Mouse (Mus musculus) megakaryocyte progenitor cell, adult 5-6 weeks (primary cell): Measurements from ENCODE around the gene Akap8. TPM values are rescaled to one million over a fixed set of nuclear protein-coding genes. Genes with fewer than 3 reads are reported as not detected.

Experiments used
- ATAC-seq: replicated peaks from 2 replicates; pipeline ENCODE4 v1.8.0; 2016; ENCODE audit warnings: mild to moderate bottlenecking, moderate TSS enrichment, inconsistent platforms; ENCODE audit not compliant: poor library complexity
- total RNA-seq, 2 experiments: library from RNA; stranded (forward) in 1 of 2; stranded (reverse) in 1 of 2; fragments of 157-497, 149-512 nt in 1 of 2; fragments of 200-1000 nt in 1 of 2; gene quantifications; 2 replicates each; pipeline versions ENCODE4 v1.2.3 to v1.2.4; 2015 to 2017

Akap8 gene
- total RNA-seq, 2 experiments from 2014 or later = 76.7 to 116 TPM

GRCm38 (mm10) chr17:32284262-32285137 lies 36.5 kb downstream of the Akap8 start, which contains the start of gene Brd4:
Gene Brd4, minus strand, starts transcription at chr17:32284722.
- ATAC-seq = peak; percentile 76

DNA sequence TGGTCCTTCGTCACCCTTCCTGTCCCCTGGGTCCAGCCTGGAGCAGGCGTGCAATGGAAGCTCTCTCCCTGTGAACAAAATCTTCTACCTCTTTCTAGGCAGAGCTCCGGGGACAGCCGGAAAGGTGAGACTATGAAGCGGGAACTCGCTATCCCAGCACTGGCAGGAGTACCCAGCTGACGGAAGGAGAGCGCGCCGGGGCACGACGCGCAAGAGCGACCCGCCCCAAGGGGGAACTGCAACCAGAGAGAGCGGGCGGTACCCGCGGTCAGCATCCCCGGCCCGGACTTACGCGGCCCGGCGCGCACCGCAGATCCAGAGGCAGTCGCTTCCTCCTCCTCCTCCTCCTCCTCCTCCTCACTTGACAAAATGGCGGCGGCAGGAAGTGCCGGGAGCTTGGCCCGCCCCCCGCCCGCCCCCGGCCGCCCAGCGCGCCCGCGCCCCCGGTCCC lies 37.2 kb downstream of the Akap8 start:
- ATAC-seq = peak; percentile 82

- 0 out of 2 replicates have a peak, but pooled peaks have one; percentile 11 for ATAC-seq
These were observed 37.7 kb downstream of the Akap8 start for GRCm38 (mm10) chr17:32283341-32283740.

GRCm38 (mm10) chr17:32281611-32282310 lies 39.3 kb downstream of the Akap8 start:
- ATAC-seq = no peak

GRCm38 (mm10) chr17:32281126-32281525 lies 39.9 kb downstream of the Akap8 start:
- ATAC-seq = no peak

DNA sequence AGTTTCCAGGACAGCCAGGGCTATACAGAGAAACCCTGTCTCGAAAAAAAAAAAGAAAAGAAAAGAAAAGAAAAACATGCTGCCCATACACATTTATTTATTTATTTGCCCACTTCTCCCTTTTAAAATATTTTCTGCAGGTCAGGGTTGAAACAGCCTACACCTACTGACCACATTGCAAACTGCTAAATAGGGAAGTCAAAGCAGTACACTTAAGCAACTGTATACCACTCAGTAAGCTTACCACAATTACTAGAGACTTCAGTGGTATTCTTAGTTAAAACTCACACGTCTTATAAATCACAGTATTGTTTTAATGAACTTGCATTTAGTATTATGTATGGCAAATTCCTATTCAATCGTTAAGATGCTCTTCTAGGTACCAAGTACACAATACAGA lies 40.5 kb downstream of the Akap8 start:
- peak; percentile 27; the same call in 1 of the 2 replicates for ATAC-seq

DNA sequence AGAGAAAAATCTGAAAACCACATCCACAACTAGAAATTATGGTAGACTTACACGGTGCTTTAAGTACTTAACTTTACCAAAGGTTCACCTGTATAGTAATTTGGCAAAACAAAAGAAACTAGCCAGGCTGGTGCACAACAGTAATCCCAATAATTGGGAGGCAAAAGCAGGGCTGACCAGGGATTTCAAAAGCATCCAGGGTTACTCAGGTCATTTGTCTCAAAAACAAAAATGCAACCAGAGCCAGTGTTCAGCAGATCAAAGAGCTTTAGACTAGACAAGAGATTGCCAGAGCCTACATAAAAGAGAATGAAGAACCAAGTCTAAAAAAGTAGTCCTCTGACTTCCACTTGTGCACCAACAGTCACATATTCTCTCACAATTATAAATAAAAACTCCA lies 43.8 kb downstream of the Akap8 start:
- no peak for ATAC-seq

- no peak for ATAC-seq
These were observed 45.5 kb downstream of the Akap8 start for GRCm38 (mm10) chr17:32275568-32275967.

GRCm38 (mm10) chr17:32269151-32269550 lies 51.9 kb downstream of the Akap8 start:
- no peak for ATAC-seq

DNA sequence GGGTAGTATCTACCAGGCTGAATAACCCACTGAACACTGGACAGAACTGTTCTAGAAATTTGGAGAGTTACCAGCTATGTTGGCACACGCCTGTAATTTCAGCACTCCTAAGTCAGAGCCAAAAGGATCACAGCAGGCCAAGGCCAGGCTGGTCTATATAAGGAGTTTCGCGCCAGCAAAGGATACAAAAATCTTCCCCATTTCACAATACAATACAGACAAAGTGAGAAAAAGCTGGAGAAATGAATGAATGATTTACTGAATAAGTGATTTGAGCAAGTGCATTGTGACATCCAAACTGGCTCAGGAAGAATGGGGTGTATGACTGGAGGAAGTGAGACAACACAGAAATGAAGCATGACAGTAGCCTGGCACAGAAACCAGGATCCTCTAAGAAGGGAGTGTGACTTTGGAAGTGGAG lies 52.5 kb downstream of the Akap8 start:
- ATAC-seq = peak; percentile 66

- ATAC-seq = no peak
These were observed 52.9 kb downstream of the Akap8 start for GRCm38 (mm10) chr17:32268096-32268495.

DNA sequence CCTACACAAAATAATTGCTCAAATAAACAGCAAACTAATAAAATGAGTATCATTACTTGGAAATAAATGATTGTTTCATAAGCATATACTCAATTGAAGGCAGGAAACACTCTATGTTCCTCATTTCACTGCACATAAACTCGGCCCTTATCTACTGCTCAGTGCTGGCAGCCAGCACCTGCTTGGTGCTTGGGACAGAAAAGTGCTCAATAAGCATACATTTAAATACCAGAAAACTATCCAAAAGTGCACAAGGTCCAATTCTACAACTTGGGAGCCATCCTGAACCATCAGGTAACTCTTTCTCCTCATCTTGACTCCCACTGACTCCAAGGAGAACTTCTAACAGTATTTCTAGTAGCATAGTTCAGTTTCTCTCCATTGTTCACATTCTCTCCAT lies 53.4 kb downstream of the Akap8 start:
- peak; percentile 72 for ATAC-seq

DNA sequence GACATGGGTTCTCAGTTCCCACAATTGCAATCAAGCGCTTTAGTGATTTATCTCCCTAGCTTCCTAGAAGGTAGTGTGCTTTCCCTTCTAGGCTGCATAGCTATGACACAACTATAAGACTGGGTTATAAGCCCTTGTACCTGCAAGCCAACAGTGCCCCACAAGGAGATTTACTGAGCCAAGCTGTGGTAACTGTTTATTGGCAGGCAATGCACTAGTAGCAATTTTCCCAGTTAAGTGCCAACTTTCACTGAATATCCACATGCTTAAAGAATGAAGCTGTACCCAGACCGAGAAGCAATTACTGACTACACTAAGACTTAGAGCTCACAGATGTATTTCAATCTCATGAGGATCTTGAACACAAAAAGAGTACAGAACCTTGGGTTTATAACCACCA lies 57.4 kb downstream of the Akap8 start:
- ATAC-seq = no peak

DNA sequence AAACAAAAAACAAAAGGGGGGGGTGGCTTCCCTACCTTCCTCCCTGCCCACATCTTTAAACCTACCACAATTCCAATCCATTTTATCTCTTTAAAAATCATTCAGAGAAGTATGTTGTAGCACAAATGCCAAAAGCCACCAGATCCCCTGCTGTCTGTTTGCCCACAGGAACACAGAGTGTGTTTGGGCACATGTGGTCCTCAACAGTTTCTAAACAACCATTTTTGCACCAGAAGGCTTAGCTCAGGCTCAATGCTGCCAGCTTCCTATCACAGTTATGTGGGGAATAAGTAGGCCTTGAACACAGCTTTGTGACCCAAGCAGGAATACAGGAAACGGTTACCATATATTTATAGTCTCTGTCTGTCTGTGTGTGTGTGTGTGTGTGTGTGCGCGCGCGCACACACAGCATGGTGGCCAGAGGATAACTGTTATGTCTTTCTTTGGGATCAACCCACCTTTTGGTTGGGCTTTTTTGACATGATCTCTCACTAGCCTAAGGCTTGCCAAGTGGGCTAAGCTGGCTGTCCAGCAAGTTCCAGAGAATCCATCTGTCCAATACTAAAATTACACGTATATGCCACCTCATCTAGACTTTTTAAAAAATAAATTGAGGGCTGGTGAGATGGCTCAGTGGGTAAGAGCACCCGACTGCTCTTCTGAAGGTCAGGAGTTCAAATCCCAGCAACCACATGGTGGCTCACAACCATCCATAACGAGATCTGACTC lies 58.0 kb downstream of the Akap8 start:
- ATAC-seq = no peak

DNA sequence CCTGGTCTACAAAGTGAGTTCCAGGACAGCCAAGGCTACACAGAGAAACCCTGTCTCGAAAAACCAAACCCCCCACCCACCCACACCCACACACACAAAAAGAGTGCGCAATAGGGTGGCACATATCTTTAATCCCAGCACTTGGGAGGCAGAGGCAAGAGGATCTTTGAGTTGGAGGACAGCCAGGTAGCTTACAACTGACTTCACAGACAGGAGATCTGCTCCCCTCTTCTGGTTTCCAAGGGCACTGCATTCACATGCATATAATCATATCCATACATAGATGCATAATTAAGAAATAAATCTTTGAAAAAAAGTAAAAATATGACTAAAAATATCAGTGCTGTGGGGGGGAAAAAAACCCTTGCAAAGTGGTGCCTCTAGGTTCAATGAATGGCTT lies 62.2 kb downstream of the Akap8 start:
- peak; percentile 54; the same call in 1 of the 2 replicates for ATAC-seq

DNA sequence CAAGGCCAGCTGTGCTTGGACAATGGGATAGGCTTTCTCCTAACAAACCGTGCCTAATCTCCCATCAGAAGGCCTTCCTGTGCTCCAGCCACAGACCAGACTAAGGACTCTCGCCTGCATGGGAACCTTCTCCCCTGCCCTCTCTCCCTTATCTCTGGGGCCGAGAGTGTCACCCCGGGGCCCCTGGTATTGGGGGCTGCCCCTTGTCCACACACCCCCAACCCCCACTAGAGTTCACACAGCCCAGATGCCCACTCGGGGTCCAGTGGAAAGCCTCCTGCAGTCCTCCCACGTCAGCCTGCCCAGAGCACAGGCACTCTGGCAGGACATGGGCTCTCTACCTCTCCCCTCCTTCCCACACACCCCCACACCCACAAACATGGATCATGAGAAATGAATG lies 63.1 kb downstream of the Akap8 start:
- ATAC-seq = no peak

DNA sequence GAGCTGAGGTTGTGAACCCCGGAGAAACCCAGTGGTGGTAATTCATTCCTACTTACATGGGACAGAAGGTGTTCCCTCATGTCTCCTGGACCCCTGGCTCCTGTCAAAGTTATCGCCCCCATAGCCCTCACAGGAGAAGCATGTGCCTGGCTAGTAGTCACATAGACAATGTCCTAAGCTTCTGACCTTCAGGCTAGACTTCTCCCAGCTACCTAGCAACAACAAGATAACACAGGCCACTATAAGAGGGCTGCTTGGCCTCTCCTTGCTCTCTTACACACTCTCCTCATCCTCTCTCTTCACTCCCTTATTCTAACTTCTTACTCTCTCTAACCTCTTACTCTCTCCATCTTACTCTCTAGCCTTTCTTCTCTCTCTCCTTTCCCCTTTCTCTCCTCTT lies 63.6 kb downstream of the Akap8 start:
- no peak for ATAC-seq

DNA sequence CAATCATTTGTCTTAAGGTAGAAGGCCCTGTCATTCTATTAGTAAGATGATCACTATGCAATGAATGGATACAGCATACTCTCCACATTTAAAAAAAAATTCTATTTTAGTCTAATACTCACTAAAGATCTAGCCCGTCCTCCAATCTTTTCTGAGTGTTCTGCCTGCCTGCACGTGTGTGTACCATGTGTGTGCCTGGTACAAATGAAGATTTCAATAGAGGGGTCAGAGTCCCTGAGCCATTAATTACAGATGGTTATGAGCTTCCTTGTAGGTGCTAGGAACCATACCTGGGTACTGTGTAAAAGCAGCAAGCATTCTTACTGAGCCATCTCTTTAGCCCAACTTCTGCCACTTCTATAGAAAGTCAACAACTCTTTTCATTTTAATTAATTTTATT lies 64.1 kb downstream of the Akap8 start:
- ATAC-seq = no peak
